Comparison of ENCODE assay signal across 13 mouse cellular contexts in genomic region chr1:127444836-127445485, GRCm38 (mm10).
DNase-seq lines count a peak whose midpoint lies in the region; ATAC-seq lines count a peak whose summit lies in the region.
"Had no signal": no experiment of that assay in that cellular context is flagged by ENCODE, and none has a peak within 500 bp of the region (broad histone marks: within the 10 kb centered on the region; RNA-seq: fewer than 3 reads in every experiment).

No protein-coding gene starts in this region.

- H3K4me3 ChIP-seq in heart, embryonic 11.5 days (ENCODE audit: low read depth, low read length), result no peak overlapping the region
- no peak overlapping the region for H3K4me3 ChIP-seq in embryonic facial prominence, embryonic 11.5 days (ENCODE audit: low read depth, low read length)
- no peak overlapping the region for H3K4me3 ChIP-seq in midbrain, embryonic 14.5 days (replicated peaks; ENCODE audit: low read depth, low read length)
- H3K4me3 ChIP-seq: hindbrain, embryonic 12.5 days; lung, embryonic 15.5 days; neural tube, embryonic 12.5 days had no signal

- no peak overlapping the region for H3K9ac ChIP-seq in heart, embryonic 11.5 days (ENCODE audit: low read depth, low read length)
- no peak overlapping the region for H3K9ac ChIP-seq in embryonic facial prominence, embryonic 11.5 days (replicated peaks; ENCODE audit: low read length)
- H3K9ac ChIP-seq in midbrain, embryonic 14.5 days (replicated peaks; ENCODE audit: low read length), result no peak overlapping the region
- H3K9ac ChIP-seq: hindbrain, embryonic 12.5 days; lung, embryonic 15.5 days; neural tube, embryonic 12.5 days had no signal

- no peak overlapping the region for H3K27ac ChIP-seq in heart, embryonic 11.5 days (ENCODE audit: low read depth, low read length)
- no peak overlapping the region for H3K27ac ChIP-seq in embryonic facial prominence, embryonic 11.5 days (replicated peaks; ENCODE audit: low read depth, low read length)
- no peak overlapping the region for H3K27ac ChIP-seq in midbrain, embryonic 14.5 days (replicated peaks; ENCODE audit: low read depth, low read length)
- H3K27ac ChIP-seq: hindbrain, embryonic 12.5 days; lung, embryonic 15.5 days; neural tube, embryonic 12.5 days had no signal

- DNase-seq in heart, adult 18-20 months, result peak; percentile 25 to 63
- peak; percentile 66 for DNase-seq in embryonic facial prominence, embryonic 11.5 days (ENCODE audit: low spot score)
- peak; percentile 23 to 45 for DNase-seq in heart, postnatal 14 days
- DNase-seq in kidney, postnatal 4 days, result peak; percentile 60 to 70
- no peak for DNase-seq in layer of hippocampus, postnatal 14 days (ENCODE audit: low spot score in 2 of 2)
- DNase-seq in midbrain, embryonic 14.5 days, result no peak
- no peak for DNase-seq in MN1 (ENCODE audit: low spot score)
- DNase-seq: right cerebral cortex, postnatal 25 days; thymus, adult 18-20 months had no signal

- peaks cover 21% of the 10 kb centered on the region for H3K4me1 ChIP-seq in heart, embryonic 11.5 days (ENCODE audit: control insufficient read depth, insufficient read depth, low read length)
- peaks cover 9% of the 10 kb centered on the region for H3K4me1 ChIP-seq in embryonic facial prominence, embryonic 11.5 days (ENCODE audit: control insufficient read depth, insufficient read depth, low read length)
- H3K4me1 ChIP-seq in midbrain, embryonic 14.5 days (ENCODE audit: control insufficient read depth, insufficient read depth, low read length), result no peaks in the 10 kb centered on the region

- no peaks in the 10 kb centered on the region for H3K9me3 ChIP-seq in heart, embryonic 11.5 days (replicated peaks; ENCODE audit: control insufficient read depth, low read length)
- no peaks in the 10 kb centered on the region for H3K9me3 ChIP-seq in embryonic facial prominence, embryonic 11.5 days (replicated peaks; ENCODE audit: control insufficient read depth, low read length)
- H3K9me3 ChIP-seq in midbrain, embryonic 14.5 days (ENCODE audit: control insufficient read depth, low read length), result no peaks in the 10 kb centered on the region
- H3K9me3 ChIP-seq: lung, embryonic 15.5 days; neural tube, embryonic 12.5 days had no signal

- 35% methylated on average over 5 of the region's 5 CpGs for WGBS in heart, embryonic 11.5 days (ENCODE audit: insufficient replicate concordance)
- WGBS in embryonic facial prominence, embryonic 11.5 days, result 31% methylated on average over 5 of the region's 5 CpGs
- 35% methylated on average over 5 of the region's 5 CpGs for WGBS in midbrain, embryonic 14.5 days

- peaks cover 3% of the 10 kb centered on the region; the same call in 1 of the 2 replicates for H3K36me3 ChIP-seq in heart, embryonic 11.5 days (ENCODE audit: control insufficient read depth, insufficient read depth, low read length)
- H3K36me3 ChIP-seq in embryonic facial prominence, embryonic 11.5 days (replicated peaks; ENCODE audit: control insufficient read depth, insufficient read depth, low read depth, low read length), result no peaks in the 10 kb centered on the region
- H3K36me3 ChIP-seq in midbrain, embryonic 14.5 days (ENCODE audit: control insufficient read depth, insufficient read depth, low read length), result peaks cover 23% of the 10 kb centered on the region

- no peak overlapping the region for H3K4me2 ChIP-seq in heart, embryonic 11.5 days
- H3K4me2 ChIP-seq in embryonic facial prominence, embryonic 11.5 days (ENCODE audit: low read depth, low read length), result no peak overlapping the region
- no peak overlapping the region for H3K4me2 ChIP-seq in midbrain, embryonic 14.5 days (ENCODE audit: low read length)
- H3K4me2 ChIP-seq: hindbrain, embryonic 12.5 days; lung, embryonic 15.5 days; neural tube, embryonic 12.5 days had no signal

- intact Hi-C loops in heart, postnatal 14 days (cut with DNase I), result no loop called here

- no peaks in the 10 kb centered on the region for H3K27me3 ChIP-seq in heart, embryonic 11.5 days (ENCODE audit: control insufficient read depth, insufficient read depth, low read length)
- H3K27me3 ChIP-seq in embryonic facial prominence, embryonic 11.5 days (ENCODE audit: control insufficient read depth, insufficient read depth, low read length), result no peaks in the 10 kb centered on the region
- H3K27me3 ChIP-seq in midbrain, embryonic 14.5 days (ENCODE audit: control insufficient read depth, insufficient read depth, low read length), result no peaks in the 10 kb centered on the region
- H3K27me3 ChIP-seq: hindbrain, embryonic 12.5 days; lung, embryonic 15.5 days; neural tube, embryonic 12.5 days had no signal

- ATAC-seq in heart, embryonic 11.5 days (replicated peaks; ENCODE audit: insufficient number of reproducible peaks, low FRiP score, low TSS enrichment), result no peak
- ATAC-seq in embryonic facial prominence, embryonic 11.5 days (replicated peaks; ENCODE audit: insufficient number of reproducible peaks, low FRiP score, low TSS enrichment, low read depth), result no peak
- no peak for ATAC-seq in midbrain, embryonic 14.5 days (ENCODE audit: low FRiP score, low TSS enrichment)

Comparison
In these comparisons a context has a peak if more than half of its experiments do, and no peak if none do; other contexts are left out.
1. DNase-seq: peak in heart, adult 18-20 months (2 of 2), embryonic facial prominence, embryonic 11.5 days (single experiment), heart, postnatal 14 days (2 of 2) and kidney, postnatal 4 days (2 of 2); none in layer of hippocampus, postnatal 14 days (0 of 2), midbrain, embryonic 14.5 days (single experiment) and MN1 (single experiment).